Mouse (Mus musculus): ENCODE measurements around the gene Prpf3. TPM values are rescaled to one million over a fixed set of nuclear protein-coding genes. Genes with fewer than 3 reads are reported as not detected.
"Not testable (repeated sequence)": the region's sequence is repeated elsewhere in the genome, so short reads cannot be mapped to it uniquely, and the experiment has no call there.

Gene Prpf3
- polyA plus RNA-seq, 1 experiment from 2014 or later = 34.7 TPM

GRCm38 (mm10) chr3:95866071-95866470, 10.4 kb upstream of the Prpf3 start:
- 82% methylated on average over 5 of the region's 5 CpGs for WGBS
- H3K36me3 ChIP-seq (ENCODE audit: control insufficient read depth, insufficient read depth) = peaks cover 25% of the 10 kb centered on the region
- H3K27me3 ChIP-seq (ENCODE audit: control insufficient read depth, insufficient read depth, low read length) = no peaks in the 10 kb centered on the region
- H3K4me3 ChIP-seq (ENCODE audit: low read length) = no peak overlapping the region
- no peak overlapping the region for H3K9ac ChIP-seq (ENCODE audit: low read length)
- no peak for ATAC-seq (replicated peaks; ENCODE audit: extremely low read depth, insufficient read depth, low FRiP score)
- peaks cover 5% of the 10 kb centered on the region; the same call in 1 of the 2 replicates for H3K4me1 ChIP-seq (ENCODE audit: control insufficient read depth, insufficient read depth, low read length)
- no peak overlapping the region for H3K4me2 ChIP-seq (ENCODE audit: low read depth, low read length)
- no peaks in the 10 kb centered on the region for H3K9me3 ChIP-seq (replicated peaks; ENCODE audit: control insufficient read depth, low read length)
- H3K27ac ChIP-seq (ENCODE audit: low read length) = no peak overlapping the region

- 85% methylated on average over 20 of the region's 20 CpGs for WGBS
- peaks cover 25% of the 10 kb centered on the region for H3K36me3 ChIP-seq (ENCODE audit: control insufficient read depth, insufficient read depth)
- no peak overlapping the region for H3K27ac ChIP-seq (ENCODE audit: low read length)
- H3K4me2 ChIP-seq (ENCODE audit: low read depth, low read length) = no peak overlapping the region
- peaks cover 3% of the 10 kb centered on the region; the same call in 1 of the 2 replicates for H3K4me1 ChIP-seq (ENCODE audit: control insufficient read depth, insufficient read depth, low read length)
- no peak overlapping the region for H3K9ac ChIP-seq (ENCODE audit: low read length)
- ATAC-seq (replicated peaks; ENCODE audit: extremely low read depth, insufficient read depth, low FRiP score) = no peak
- H3K4me3 ChIP-seq (ENCODE audit: low read length) = no peak overlapping the region
- H3K27me3 ChIP-seq (ENCODE audit: control insufficient read depth, insufficient read depth, low read length) = no peaks in the 10 kb centered on the region
- no peaks in the 10 kb centered on the region for H3K9me3 ChIP-seq (replicated peaks; ENCODE audit: control insufficient read depth, low read length)
These were observed 9.9 kb upstream of the Prpf3 start for GRCm38 (mm10) chr3:95865571-95865970.

- H3K9me3 ChIP-seq (replicated peaks; ENCODE audit: control insufficient read depth, low read length) = no peaks in the 10 kb centered on the region
- H3K9ac ChIP-seq (ENCODE audit: low read length) = no peak overlapping the region
- no peak for ATAC-seq (replicated peaks; ENCODE audit: extremely low read depth, insufficient read depth, low FRiP score)
- H3K27me3 ChIP-seq (ENCODE audit: control insufficient read depth, insufficient read depth, low read length) = no peaks in the 10 kb centered on the region
- 95% methylated on average over 5 of the region's 5 CpGs for WGBS
- peaks cover 25% of the 10 kb centered on the region for H3K36me3 ChIP-seq (ENCODE audit: control insufficient read depth, insufficient read depth)
- H3K4me1 ChIP-seq (ENCODE audit: control insufficient read depth, insufficient read depth, low read length) = no peaks in the 10 kb centered on the region
- no peak overlapping the region for H3K4me3 ChIP-seq (ENCODE audit: low read length)
- H3K4me2 ChIP-seq (ENCODE audit: low read depth, low read length) = no peak overlapping the region
- H3K27ac ChIP-seq (ENCODE audit: low read length) = no peak overlapping the region
These were observed 9.4 kb upstream of the Prpf3 start for GRCm38 (mm10) chr3:95865050-95865449.

- Histone ChIP-seq H3K27ac (ENCODE audit: low read length) (no peak overlapping the region), H3K9ac (ENCODE audit: low read length) (no peak overlapping the region), H3K4me2 (ENCODE audit: low read depth, low read length) (no peak overlapping the region), H3K27me3 (ENCODE audit: control insufficient read depth, insufficient read depth, low read length) (no peaks in the 10 kb centered on the region), H3K4me1 (ENCODE audit: control insufficient read depth, insufficient read depth, low read length) (no peaks in the 10 kb centered on the region), H3K36me3 (ENCODE audit: control insufficient read depth, insufficient read depth) (peaks cover 16% of the 10 kb centered on the region; the same call in 1 of the 2 replicates), H3K9me3 (replicated peaks; ENCODE audit: control insufficient read depth, low read length) (no peaks in the 10 kb centered on the region), H3K4me3 (ENCODE audit: low read length) (no peak overlapping the region)
- 58% methylated on average over 7 of the region's 7 CpGs for WGBS
- ATAC-seq (replicated peaks; ENCODE audit: extremely low read depth, insufficient read depth, low FRiP score) = no peak
These were observed 7.9 kb upstream of the Prpf3 start for GRCm38 (mm10) chr3:95863578-95863977.

- no peak overlapping the region for H3K4me2 ChIP-seq (ENCODE audit: low read depth, low read length)
- no peak; the same call in 1 of the 2 replicates for ATAC-seq (replicated peaks; ENCODE audit: extremely low read depth, insufficient read depth, low FRiP score)
- 40% methylated on average over 2 of the region's 2 CpGs for WGBS
- 0 out of 2 replicates have a peak, but pooled peaks cover under 1% of the 10 kb centered on the region for H3K4me1 ChIP-seq (ENCODE audit: control insufficient read depth, insufficient read depth, low read length)
- no peaks in the 10 kb centered on the region for H3K27me3 ChIP-seq (ENCODE audit: control insufficient read depth, insufficient read depth, low read length)
- no peak overlapping the region for H3K9ac ChIP-seq (ENCODE audit: low read length)
- no peak overlapping the region for H3K27ac ChIP-seq (ENCODE audit: low read length)
- no peaks in the 10 kb centered on the region for H3K9me3 ChIP-seq (replicated peaks; ENCODE audit: control insufficient read depth, low read length)
- peaks cover 9% of the 10 kb centered on the region; the same call in 1 of the 2 replicates for H3K36me3 ChIP-seq (ENCODE audit: control insufficient read depth, insufficient read depth)
- no peak overlapping the region for H3K4me3 ChIP-seq (ENCODE audit: low read length)
These were observed 6.1 kb upstream of the Prpf3 start for GRCm38 (mm10) chr3:95861796-95862195.

GRCm38 (mm10) chr3:95861216-95861615, 5.5 kb upstream of the Prpf3 start:
- Histone ChIP-seq H3K9ac (ENCODE audit: low read length) (no peak overlapping the region), H3K27ac (ENCODE audit: low read length) (no peak overlapping the region), H3K9me3 (replicated peaks; ENCODE audit: control insufficient read depth, low read length) (no peaks in the 10 kb centered on the region), H3K4me2 (ENCODE audit: low read depth, low read length) (no peak overlapping the region), H3K4me1 (ENCODE audit: control insufficient read depth, insufficient read depth, low read length) (0 out of 2 replicates have a peak, but pooled peaks cover 2% of the 10 kb centered on the region), H3K4me3 (ENCODE audit: low read length) (no peak overlapping the region), H3K27me3 (ENCODE audit: control insufficient read depth, insufficient read depth, low read length) (no peaks in the 10 kb centered on the region), H3K36me3 (ENCODE audit: control insufficient read depth, insufficient read depth) (peaks cover 9% of the 10 kb centered on the region; the same call in 1 of the 2 replicates)
- 77% methylated on average over 10 of the region's 10 CpGs for WGBS
- ATAC-seq (replicated peaks; ENCODE audit: extremely low read depth, insufficient read depth, low FRiP score) = no peak

GRCm38 (mm10) chr3:95860323-95860722, 4.6 kb upstream of the Prpf3 start:
- Histone ChIP-seq H3K27ac (ENCODE audit: low read length) (no peak overlapping the region), H3K36me3 (ENCODE audit: control insufficient read depth, insufficient read depth) (peaks cover 8% of the 10 kb centered on the region; the same call in 1 of the 2 replicates), H3K27me3 (ENCODE audit: control insufficient read depth, insufficient read depth, low read length) (no peaks in the 10 kb centered on the region), H3K9me3 (replicated peaks; ENCODE audit: control insufficient read depth, low read length) (no peaks in the 10 kb centered on the region), H3K9ac (ENCODE audit: low read length) (no peak overlapping the region), H3K4me1 (ENCODE audit: control insufficient read depth, insufficient read depth, low read length) (0 out of 2 replicates have a peak, but pooled peaks cover 2% of the 10 kb centered on the region), H3K4me3 (ENCODE audit: low read length) (no peak overlapping the region), H3K4me2 (ENCODE audit: low read depth, low read length) (no peak overlapping the region)
- WGBS = 69% methylated on average over 3 of the region's 3 CpGs
- ATAC-seq (replicated peaks; ENCODE audit: extremely low read depth, insufficient read depth, low FRiP score) = no peak

GRCm38 (mm10) chr3:95858278-95858677, 2.6 kb upstream of the Prpf3 start:
- H3K27ac ChIP-seq (ENCODE audit: low read length); H3K9ac ChIP-seq (ENCODE audit: low read length); H3K4me3 ChIP-seq (ENCODE audit: low read length); H3K27me3 ChIP-seq (ENCODE audit: control insufficient read depth, insufficient read depth, low read length); ATAC-seq (replicated peaks; ENCODE audit: extremely low read depth, insufficient read depth, low FRiP score); H3K9me3 ChIP-seq (replicated peaks; ENCODE audit: control insufficient read depth, low read length); H3K36me3 ChIP-seq (ENCODE audit: control insufficient read depth, insufficient read depth); H3K4me2 ChIP-seq (ENCODE audit: low read depth, low read length); H3K4me1 ChIP-seq (ENCODE audit: control insufficient read depth, insufficient read depth, low read length): not testable (repeated sequence)
- WGBS = 72% methylated on average over 3 of the region's 3 CpGs

- H3K9ac ChIP-seq (ENCODE audit: low read length); H3K27ac ChIP-seq (ENCODE audit: low read length); H3K4me3 ChIP-seq (ENCODE audit: low read length); H3K4me2 ChIP-seq (ENCODE audit: low read depth, low read length); H3K27me3 ChIP-seq (ENCODE audit: control insufficient read depth, insufficient read depth, low read length); ATAC-seq (replicated peaks; ENCODE audit: extremely low read depth, insufficient read depth, low FRiP score); H3K4me1 ChIP-seq (ENCODE audit: control insufficient read depth, insufficient read depth, low read length); H3K9me3 ChIP-seq (replicated peaks; ENCODE audit: control insufficient read depth, low read length): not testable (repeated sequence)
- H3K36me3 ChIP-seq (ENCODE audit: control insufficient read depth, insufficient read depth) = peaks cover 17% of the 10 kb centered on the region
- 70% methylated on average over 1 of the region's 1 CpGs for WGBS
These were observed 1.4 kb upstream of the Prpf3 start for GRCm38 (mm10) chr3:95857050-95857449.
